8 mouse cellular contexts compared by ENCODE assay signal in genomic region chr13:34154217-34154930, GRCm38 (mm10). TPM values are rescaled to one million over a fixed set of nuclear protein-coding genes. Genes with fewer than 3 reads are reported as not detected.
DNase-seq lines count a peak whose midpoint lies in the region; ATAC-seq and TF ChIP-seq lines count a peak whose summit lies in the region.

No protein-coding gene starts in this region.

- no peak for TF ChIP-seq POLR2A in CH12.LX (IDR thresholded peaks at IDR 0.05; ENCODE audit: low read depth, low read length)
- TF ChIP-seq POLR2A in bone marrow, adult 2 months (IDR thresholded peaks at IDR 0.05; ENCODE audit: borderline replicate concordance, control insufficient read depth, low read depth, low read length) = no peak

- 37% methylated on average over 13 of the region's 13 CpGs for WGBS in bone marrow, adult 2 months
- 54% methylated on average over 13 of the region's 13 CpGs for WGBS in embryonic facial prominence, embryonic 14.5 days
- WGBS in heart, embryonic 14.5 days = 47% methylated on average over 13 of the region's 13 CpGs
- WGBS in kidney, postnatal 0 days = 42% methylated on average over 13 of the region's 13 CpGs
- WGBS in liver, embryonic 14.5 days (ENCODE audit: insufficient replicate concordance) = 38% methylated on average over 13 of the region's 13 CpGs
- WGBS in neural tube, embryonic 11.5 days = 61% methylated on average over 13 of the region's 13 CpGs

- TF ChIP-seq RAD21 in CH12.LX (IDR thresholded peaks at IDR 0.05; ENCODE audit: low read depth, low read length) = peak; percentile 77

- DNase-seq in CH12.LX (ENCODE audit: extremely low read depth) = peak; percentile 91
- DNase-seq in embryonic facial prominence, embryonic 14.5 days (ENCODE audit: low spot score) = peak; percentile 77
- peak; percentile 81 for DNase-seq in kidney, postnatal 0 days (ENCODE audit: low spot score)
- DNase-seq in liver, embryonic 14.5 days (ENCODE audit: low read depth in 3 of 3, low spot score in 3 of 3) = peak in 1 of 3 experiments; percentile 38
- peak; percentile 77 for DNase-seq in neural tube, embryonic 11.5 days (ENCODE audit: low spot score)
- peak; percentile 85 for DNase-seq in thymus, postnatal 14 days

- peak overlapping the region in 2 of 3 experiments; percentile 34 to 46 for H3K4me3 ChIP-seq in CH12.LX (replicated peaks in 1 of 3; ENCODE audit: low read depth in 2 of 3, low read length in 2 of 3, poor library complexity in 1 of 3)
- H3K4me3 ChIP-seq in bone marrow, adult 2 months (replicated peaks; ENCODE audit: control insufficient read depth, low read depth, low read length) = peak overlapping the region; percentile 48
- H3K4me3 ChIP-seq in embryonic facial prominence, embryonic 14.5 days (ENCODE audit: low read depth, low read length) = peak overlapping the region; percentile 18; the same call in 1 of the 2 replicates
- peak overlapping the region in 1 of 2 experiments; percentile 4; a peak in 1 of 4 replicates for H3K4me3 ChIP-seq in heart, embryonic 14.5 days (ENCODE audit: control insufficient read depth in 1 of 2, insufficient read depth in 1 of 2, low read depth in 1 of 2, low read length in 2 of 2)
- peak overlapping the region; percentile 19; the same call in 1 of the 2 replicates for H3K4me3 ChIP-seq in kidney, postnatal 0 days (replicated peaks; ENCODE audit: low read depth, low read length)
- peak overlapping the region in 1 of 2 experiments; percentile 14; a peak in 2 of 4 replicates for H3K4me3 ChIP-seq in liver, embryonic 14.5 days (ENCODE audit: insufficient read depth in 1 of 2, low read depth in 2 of 2, low read length in 2 of 2)
- no peak overlapping the region for H3K4me3 ChIP-seq in neural tube, embryonic 11.5 days (ENCODE audit: low read depth, low read length)

- no peaks in the 10 kb centered on the region for H3K36me3 ChIP-seq in CH12.LX (replicated peaks in 1 of 2; ENCODE audit: control insufficient read depth in 1 of 2, insufficient read depth in 1 of 2, low read length in 1 of 2)
- H3K36me3 ChIP-seq in embryonic facial prominence, embryonic 14.5 days (ENCODE audit: control insufficient read depth, insufficient read depth, low read length) = no peaks in the 10 kb centered on the region
- no peaks in the 10 kb centered on the region for H3K36me3 ChIP-seq in heart, embryonic 14.5 days (ENCODE audit: control insufficient read depth, insufficient read depth, low read length)
- no peaks in the 10 kb centered on the region for H3K36me3 ChIP-seq in kidney, postnatal 0 days (ENCODE audit: insufficient read depth, low read length)
- no peaks in the 10 kb centered on the region for H3K36me3 ChIP-seq in liver, embryonic 14.5 days (replicated peaks; ENCODE audit: control insufficient read depth, insufficient read depth, low read depth)
- H3K36me3 ChIP-seq in neural tube, embryonic 11.5 days (ENCODE audit: control insufficient read depth, insufficient read depth, low read length) = no peaks in the 10 kb centered on the region

- peaks cover 4% of the 10 kb centered on the region for H3K9me3 ChIP-seq in CH12.LX (replicated peaks; ENCODE audit: low read length)
- H3K9me3 ChIP-seq in embryonic facial prominence, embryonic 14.5 days (ENCODE audit: control insufficient read depth, low read length) = no peaks in the 10 kb centered on the region
- no peaks in the 10 kb centered on the region for H3K9me3 ChIP-seq in heart, embryonic 14.5 days (ENCODE audit: control insufficient read depth, low read length)
- H3K9me3 ChIP-seq in kidney, postnatal 0 days (replicated peaks; ENCODE audit: low read length) = no peaks in the 10 kb centered on the region
- H3K9me3 ChIP-seq in liver, embryonic 14.5 days (ENCODE audit: control insufficient read depth, low read length) = no peaks in the 10 kb centered on the region
- no peaks in the 10 kb centered on the region for H3K9me3 ChIP-seq in neural tube, embryonic 11.5 days (ENCODE audit: control insufficient read depth, low read length)

- no peak for TF ChIP-seq EP300 in CH12.LX (IDR thresholded peaks at IDR 0.05; ENCODE audit: low read length)
- TF ChIP-seq EP300 in liver, embryonic 14.5 days (IDR thresholded peaks at IDR 0.05; ENCODE audit: low read depth) = no peak

- no peaks in the 10 kb centered on the region for H3K79me2 ChIP-seq in CH12.LX (replicated peaks; ENCODE audit: control insufficient read depth, extremely low read depth, insufficient read depth, poor library complexity, severe bottlenecking)

- peak; percentile 47 to 85 for TF ChIP-seq CTCF in CH12.LX (conservative IDR thresholded peaks at IDR 0.05 in 1 of 2, IDR thresholded peaks at IDR 0.05 in 1 of 2; ENCODE audit: low read depth in 2 of 2, low read length in 2 of 2)
- TF ChIP-seq CTCF in bone marrow, adult 2 months (IDR thresholded peaks at IDR 0.05; ENCODE audit: control insufficient read depth, insufficient read depth, low read length) = peak; percentile 61
- peak; percentile 74 for TF ChIP-seq CTCF in kidney, postnatal 0 days (IDR thresholded peaks at IDR 0.05; ENCODE audit: low read depth)
- TF ChIP-seq CTCF in liver, embryonic 14.5 days (IDR thresholded peaks at IDR 0.05; ENCODE audit: low read depth) = peak; percentile 67

- H3K4me2 ChIP-seq in CH12.LX (ENCODE audit: insufficient read depth, low read depth, poor library complexity, severe bottlenecking) = peak overlapping the region; percentile 95
- peak overlapping the region; percentile 39 for H3K4me2 ChIP-seq in embryonic facial prominence, embryonic 14.5 days (ENCODE audit: low read depth, low read length)
- peak overlapping the region; percentile 30 for H3K4me2 ChIP-seq in heart, embryonic 14.5 days (ENCODE audit: low read length)
- peak overlapping the region; percentile 46 for H3K4me2 ChIP-seq in kidney, postnatal 0 days (ENCODE audit: low read length)
- H3K4me2 ChIP-seq in liver, embryonic 14.5 days (ENCODE audit: low read depth) = peak overlapping the region; percentile 29; the same call in 1 of the 2 replicates
- H3K4me2 ChIP-seq in neural tube, embryonic 11.5 days (ENCODE audit: low read depth) = no peak overlapping the region; the same call in 1 of the 2 replicates

- H3K9ac ChIP-seq in CH12.LX (ENCODE audit: insufficient read depth, low read depth) = peak overlapping the region; percentile 70
- 0 out of 2 replicates have a peak overlapping the region, but pooled peaks have one; percentile 48 for H3K9ac ChIP-seq in embryonic facial prominence, embryonic 14.5 days (ENCODE audit: low read depth, low read length)
- H3K9ac ChIP-seq in heart, embryonic 14.5 days (ENCODE audit: low read length) = no peak overlapping the region
- H3K9ac ChIP-seq in kidney, postnatal 0 days (ENCODE audit: low read depth, low read length) = 0 out of 2 replicates have a peak overlapping the region, but pooled peaks have one; percentile 31
- H3K9ac ChIP-seq in liver, embryonic 14.5 days (replicated peaks) = no peak overlapping the region
- no peak overlapping the region for H3K9ac ChIP-seq in neural tube, embryonic 11.5 days (ENCODE audit: low read length)

- no peak overlapping the region for H3K27ac ChIP-seq in CH12.LX (ENCODE audit: insufficient read depth, low read depth)
- no peak overlapping the region for H3K27ac ChIP-seq in bone marrow, adult 2 months (ENCODE audit: control insufficient read depth, insufficient read depth, low read depth, low read length, poor library complexity)
- peak overlapping the region; percentile 49; the same call in 1 of the 2 replicates for H3K27ac ChIP-seq in embryonic facial prominence, embryonic 14.5 days (replicated peaks; ENCODE audit: low read depth, low read length)
- H3K27ac ChIP-seq in heart, embryonic 14.5 days (replicated peaks in 1 of 2; ENCODE audit: control insufficient read depth in 1 of 2, insufficient read depth in 1 of 2, low read depth in 2 of 2, low read length in 2 of 2) = peak overlapping the region; percentile 22 to 58; a peak in 3 of 4 replicates
- H3K27ac ChIP-seq in kidney, postnatal 0 days = 0 out of 2 replicates have a peak overlapping the region, but pooled peaks have one; percentile 36
- H3K27ac ChIP-seq in liver, embryonic 14.5 days = no peak overlapping the region
- no peak overlapping the region for H3K27ac ChIP-seq in neural tube, embryonic 11.5 days (ENCODE audit: low read depth, low read length)

- H3K4me1 ChIP-seq in CH12.LX (ENCODE audit: control insufficient read depth in 1 of 2, insufficient read depth in 2 of 2) = peaks cover 4 to 28% of the 10 kb centered on the region in 2 experiments
- no peaks in the 10 kb centered on the region for H3K4me1 ChIP-seq in bone marrow, adult 2 months (ENCODE audit: control insufficient read depth, insufficient read depth, low read length)
- H3K4me1 ChIP-seq in embryonic facial prominence, embryonic 14.5 days (ENCODE audit: control insufficient read depth, insufficient read depth, low read length) = peaks cover 19% of the 10 kb centered on the region
- H3K4me1 ChIP-seq in heart, embryonic 14.5 days (ENCODE audit: control insufficient read depth in 2 of 2, insufficient read depth in 2 of 2, low read length in 2 of 2) = peaks cover 34 to 38% of the 10 kb centered on the region in 2 experiments
- no peaks in the 10 kb centered on the region for H3K4me1 ChIP-seq in kidney, postnatal 0 days (replicated peaks; ENCODE audit: insufficient read depth, low read length)
- H3K4me1 ChIP-seq in liver, embryonic 14.5 days (replicated peaks; ENCODE audit: control insufficient read depth in 2 of 2, insufficient read depth in 2 of 2, low read length in 1 of 2) = 0 out of 4 replicates have a peak, but pooled peaks cover 0 to 2% of the 10 kb centered on the region in 2 experiments
- peaks cover 18% of the 10 kb centered on the region for H3K4me1 ChIP-seq in neural tube, embryonic 11.5 days (ENCODE audit: control insufficient read depth, insufficient read depth, low read length)

- ATAC-seq in embryonic facial prominence, embryonic 14.5 days (ENCODE audit: low read depth) = peak; percentile 31
- no peak; the same call in 1 of the 2 replicates for ATAC-seq in heart, embryonic 14.5 days (ENCODE audit: insufficient number of reproducible peaks, insufficient read depth, low FRiP score, low read depth)
- peak; percentile 59; the same call in 1 of the 2 replicates for ATAC-seq in kidney, postnatal 0 days (replicated peaks; ENCODE audit: low FRiP score, low read depth)
- ATAC-seq in liver, embryonic 14.5 days (ENCODE audit: insufficient read depth) = peak; percentile 43; the same call in 1 of the 2 replicates
- 0 out of 2 replicates have a peak, but pooled peaks have one; percentile 21 for ATAC-seq in neural tube, embryonic 11.5 days (ENCODE audit: insufficient read depth, low FRiP score, low TSS enrichment)

- dilution Hi-C loops in CH12.LX (cut with MboI; ENCODE audit: extremely low pct_ligation_motif_present, extremely low pct_unique_long_range_greater_than_20kb, low sequenced_read_pairs) = no loop called here

- in situ Hi-C loops in CH12.LX (cut with MboI; ENCODE audit: low pct_ligation_motif_present, low pct_unique_long_range_greater_than_20kb, low sequenced_read_pairs) = loop anchor here (10.0 kb wide), 1 partner anchor 200 kb away; no protein-coding TSS in a partner anchor

- no peaks in the 10 kb centered on the region for H3K27me3 ChIP-seq in CH12.LX (replicated peaks)
- H3K27me3 ChIP-seq in embryonic facial prominence, embryonic 14.5 days (replicated peaks; ENCODE audit: control insufficient read depth, insufficient read depth, low read length) = no peaks in the 10 kb centered on the region
- H3K27me3 ChIP-seq in heart, embryonic 14.5 days (ENCODE audit: control insufficient read depth, insufficient read depth, low read length) = no peaks in the 10 kb centered on the region
- H3K27me3 ChIP-seq in kidney, postnatal 0 days (ENCODE audit: insufficient read depth, low read length) = no peaks in the 10 kb centered on the region
- peaks cover 11% of the 10 kb centered on the region for H3K27me3 ChIP-seq in liver, embryonic 14.5 days (ENCODE audit: control insufficient read depth, insufficient read depth, low read length)
- no peaks in the 10 kb centered on the region for H3K27me3 ChIP-seq in neural tube, embryonic 11.5 days (ENCODE audit: control insufficient read depth, insufficient read depth, low read length)

RNA-seq across cellular contexts. Expression of gene Psmg4, which starts 8.4 kb away (rescaled TPM):
- total RNA-seq in CH12.LX (2012; rRNA removed) (198 and 234 TPM in 2 replicates), CH12.LX (2014; rRNA removed) (179 and 194 TPM in 2 replicates)
- 83.2 and 120 TPM in 2 replicates for polyA plus RNA-seq in CH12.LX (2012; ENCODE audit: insufficient read length, low read depth)
- 12.9 and 30.1 TPM in 2 replicates for polyA plus RNA-seq in bone marrow, adult 2 months (2011; ENCODE audit: insufficient read depth, insufficient read length, low replicate concordance, missing spikeins)
- polyA plus RNA-seq in embryonic facial prominence, embryonic 14.5 days (2014; fragmentation: Nextera tagmentation; extraction: Ambion mirVana) = 76.0 and 76.5 TPM in 2 replicates
- 81.2 and 81.7 TPM in 2 replicates for polyA plus RNA-seq in heart, embryonic 14.5 days (2014; fragmentation: Nextera tagmentation; extraction: Ambion mirVana)
- 110 and 117 TPM in 2 replicates for polyA plus RNA-seq in kidney, postnatal 0 days (2015; fragmentation: Nextera tagmentation; extraction: Ambion mirVana)
- polyA plus RNA-seq in liver, embryonic 14.5 days (2012; rRNA removed) = 33.7 and 45.0 TPM in 2 replicates
- 39.0 and 41.1 TPM in 2 replicates for polyA plus RNA-seq in liver, embryonic 14.5 days (2014; fragmentation: Nextera tagmentation; extraction: Ambion mirVana)
- polyA plus RNA-seq in neural tube, embryonic 11.5 days (2014; fragmentation: Nextera tagmentation; extraction: Ambion mirVana) = 92.4 and 92.6 TPM in 2 replicates

RNA-seq across cellular contexts. Expression of gene Tubb2b, which starts 24.1 kb away (rescaled TPM):
- 22.6 and 33.6 TPM in 2 replicates for total RNA-seq in CH12.LX (2012; rRNA removed)
- 34.8 and 38.4 TPM in 2 replicates for total RNA-seq in CH12.LX (2014; rRNA removed)
- polyA plus RNA-seq in CH12.LX (2012; ENCODE audit: insufficient read length, low read depth) = 46.2 and 49.8 TPM in 2 replicates
- polyA plus RNA-seq in bone marrow, adult 2 months (2011; ENCODE audit: insufficient read depth, insufficient read length, low replicate concordance, missing spikeins) = 4.1 and 37.3 TPM in 2 replicates
- 51.3 and 52.1 TPM in 2 replicates for polyA plus RNA-seq in embryonic facial prominence, embryonic 14.5 days (2014; fragmentation: Nextera tagmentation; extraction: Ambion mirVana)
- 26.7 and 35.0 TPM in 2 replicates for polyA plus RNA-seq in heart, embryonic 14.5 days (2014; fragmentation: Nextera tagmentation; extraction: Ambion mirVana)
- 24.8 and 28.0 TPM in 2 replicates for polyA plus RNA-seq in kidney, postnatal 0 days (2015; fragmentation: Nextera tagmentation; extraction: Ambion mirVana)
- polyA plus RNA-seq in liver, embryonic 14.5 days (2012; rRNA removed) = 2.7 and 7.1 TPM in 2 replicates
- 0.29 and 0.49 TPM in 2 replicates for polyA plus RNA-seq in liver, embryonic 14.5 days (2014; fragmentation: Nextera tagmentation; extraction: Ambion mirVana)
- polyA plus RNA-seq in neural tube, embryonic 11.5 days (2014; fragmentation: Nextera tagmentation; extraction: Ambion mirVana) = 322 and 344 TPM in 2 replicates

Comparison
In these comparisons a context has a peak if more than half of its experiments do, and no peak if none do; other contexts are left out.
1. H3K27ac ChIP-seq: peak in embryonic facial prominence, embryonic 14.5 days (single experiment), heart, embryonic 14.5 days (2 of 2) and kidney, postnatal 0 days (single experiment); none in CH12.LX (single experiment), bone marrow, adult 2 months (single experiment), liver, embryonic 14.5 days (single experiment) and neural tube, embryonic 11.5 days (single experiment).
2. H3K9ac ChIP-seq: peak in CH12.LX (single experiment), embryonic facial prominence, embryonic 14.5 days (single experiment) and kidney, postnatal 0 days (single experiment); none in heart, embryonic 14.5 days (single experiment), liver, embryonic 14.5 days (single experiment) and neural tube, embryonic 11.5 days (single experiment).
3. Peak in every context shown above with its lines, with median percentiles within 50 percentile points of each other: CTCF ChIP-seq.